Mouse (Mus musculus) cerebellum, postnatal 14 days (tissue): ENCODE data around the gene Slc16a2.

Experiments used
- DNase-seq, 2 experiments: peaks; one replicate each; pipeline ENCODE4 v3.0.0; 2021; ENCODE audit warnings: mixed read lengths in 2 of 2

Slc16a2 gene

DNA sequence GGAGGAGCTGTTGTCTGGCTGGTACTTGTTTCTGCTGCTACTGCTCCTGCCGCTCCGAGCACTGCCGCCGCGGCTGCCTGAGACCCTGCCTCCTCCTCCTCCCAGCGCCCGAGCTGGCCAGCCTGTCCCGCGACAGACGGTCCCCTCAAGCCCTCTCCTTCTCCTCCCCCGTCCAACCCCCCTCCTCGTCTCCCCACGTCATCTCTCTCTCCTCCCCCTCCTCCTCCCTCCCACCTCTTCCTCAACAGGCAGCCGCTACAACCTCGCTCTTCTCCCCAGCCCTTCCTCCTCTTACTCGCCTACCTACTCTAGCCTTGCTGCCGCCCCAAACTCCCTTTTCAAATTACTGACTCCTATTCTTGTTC, at the start of gene Slc16a2:
Gene Slc16a2, minus strand, starts transcription at position 152 of the 365 bp plus-strand sequence.
- peak; percentile 65 to 78 for DNase-seq

DNA sequence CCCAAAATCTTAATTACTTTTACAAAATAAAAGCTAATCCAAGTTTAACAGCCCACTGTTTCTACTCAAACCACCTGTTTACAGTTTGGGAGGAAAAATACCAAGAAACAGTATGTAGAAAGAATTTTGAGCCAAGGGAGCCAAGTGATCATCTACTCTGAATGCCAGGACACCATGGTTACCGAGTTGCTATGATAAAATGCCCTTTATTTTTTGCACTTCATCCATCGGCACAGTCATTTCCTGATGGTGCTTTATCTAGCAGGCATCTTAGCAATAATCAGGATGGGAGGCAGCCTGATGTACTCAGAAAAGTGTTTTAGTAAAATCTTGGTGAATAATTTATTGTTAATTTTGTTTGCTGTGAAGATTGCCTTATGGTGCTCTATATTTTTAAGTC, 41.7 kb upstream of the Slc16a2 start:
- DNase-seq = no peak

DNA sequence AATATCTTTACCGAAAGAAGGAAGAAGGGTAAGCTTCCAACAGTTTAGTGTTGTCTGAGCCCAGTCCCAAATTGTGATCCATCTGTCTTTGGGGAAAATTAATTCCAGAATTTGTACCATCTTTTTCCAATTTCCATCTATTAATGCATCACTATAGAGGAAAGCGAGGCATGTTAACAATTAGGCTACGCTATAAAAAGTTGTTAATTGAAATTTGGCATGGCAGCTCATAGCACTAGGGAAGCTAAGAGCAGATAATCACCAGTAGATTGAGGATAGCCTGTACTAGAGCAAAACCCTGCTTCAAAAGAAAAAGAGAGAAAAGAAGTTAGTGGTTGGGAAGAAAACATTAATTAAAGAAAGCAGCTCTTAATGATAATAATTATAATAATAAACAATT, 41.1 kb upstream of the Slc16a2 start:
- DNase-seq = no peak

DNA sequence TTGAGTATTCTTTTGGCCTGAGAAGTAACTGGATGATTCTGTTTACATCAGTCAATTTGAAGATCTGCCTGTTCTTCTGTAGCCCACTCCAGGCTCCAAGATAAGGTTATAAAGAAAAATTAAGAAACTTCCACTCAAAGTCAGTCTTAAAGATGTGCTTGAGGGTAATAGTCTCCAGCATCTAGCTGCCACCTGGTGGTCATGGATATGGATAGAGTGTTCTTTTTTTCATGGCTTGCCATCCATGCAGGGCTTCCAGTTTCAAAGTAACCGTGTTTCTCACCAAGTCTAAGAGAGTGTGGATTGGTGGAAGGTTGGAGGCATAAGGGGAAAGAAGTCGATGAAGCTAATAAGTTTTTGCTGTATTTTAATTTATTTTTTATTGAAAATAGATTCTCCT, 23.5 kb upstream of the Slc16a2 start:
- DNase-seq = peak; percentile 38 to 54

DNA sequence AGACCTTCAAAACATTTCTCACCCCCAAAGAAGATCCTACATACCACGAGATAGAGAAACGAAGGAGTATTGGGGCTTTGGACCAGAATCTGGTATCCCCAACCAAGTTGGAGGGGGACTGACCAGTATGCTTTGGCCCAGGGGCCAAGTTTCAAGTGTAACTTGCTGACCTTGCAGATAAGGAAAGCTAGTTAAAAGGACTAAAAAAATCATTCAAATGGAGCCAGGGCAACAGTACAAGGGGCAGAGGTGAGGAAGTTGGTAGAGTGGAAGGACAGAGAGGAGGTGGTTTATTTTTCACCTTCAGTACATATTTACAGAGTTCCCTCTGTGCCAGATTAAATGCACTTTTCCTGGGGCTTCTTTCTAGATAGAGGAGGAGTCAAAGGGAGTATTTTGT, 7.1 kb upstream of the Slc16a2 start:
- no peak for DNase-seq

DNA sequence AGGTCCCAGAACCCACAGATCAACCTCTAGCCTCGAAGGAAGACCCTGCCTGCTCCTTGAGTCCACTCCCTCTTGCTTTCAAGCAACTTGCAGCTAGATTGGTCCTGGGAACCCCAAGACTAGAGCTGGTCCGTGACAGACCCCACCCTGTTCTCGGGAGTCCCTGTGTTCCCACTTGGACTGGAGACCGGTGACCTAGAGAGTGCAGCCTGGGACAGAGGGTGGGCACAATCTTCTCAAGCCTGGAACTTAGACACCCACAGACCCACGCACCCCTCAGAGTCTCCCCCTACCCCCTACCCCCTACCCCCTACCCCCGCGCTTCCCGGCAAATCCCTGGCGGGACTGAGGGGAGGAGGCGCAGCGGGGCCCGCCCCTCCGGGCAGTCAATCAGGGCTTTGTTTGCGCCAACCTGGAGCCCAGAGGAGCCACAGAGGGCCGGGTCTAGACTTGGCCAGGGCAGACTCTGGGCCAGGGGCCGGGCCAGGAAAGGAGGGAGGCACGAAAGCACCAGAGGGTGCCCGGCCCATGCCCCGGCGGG, 558 bp upstream of the Slc16a2 start:
- peak; percentile 16 to 26 for DNase-seq

DNA sequence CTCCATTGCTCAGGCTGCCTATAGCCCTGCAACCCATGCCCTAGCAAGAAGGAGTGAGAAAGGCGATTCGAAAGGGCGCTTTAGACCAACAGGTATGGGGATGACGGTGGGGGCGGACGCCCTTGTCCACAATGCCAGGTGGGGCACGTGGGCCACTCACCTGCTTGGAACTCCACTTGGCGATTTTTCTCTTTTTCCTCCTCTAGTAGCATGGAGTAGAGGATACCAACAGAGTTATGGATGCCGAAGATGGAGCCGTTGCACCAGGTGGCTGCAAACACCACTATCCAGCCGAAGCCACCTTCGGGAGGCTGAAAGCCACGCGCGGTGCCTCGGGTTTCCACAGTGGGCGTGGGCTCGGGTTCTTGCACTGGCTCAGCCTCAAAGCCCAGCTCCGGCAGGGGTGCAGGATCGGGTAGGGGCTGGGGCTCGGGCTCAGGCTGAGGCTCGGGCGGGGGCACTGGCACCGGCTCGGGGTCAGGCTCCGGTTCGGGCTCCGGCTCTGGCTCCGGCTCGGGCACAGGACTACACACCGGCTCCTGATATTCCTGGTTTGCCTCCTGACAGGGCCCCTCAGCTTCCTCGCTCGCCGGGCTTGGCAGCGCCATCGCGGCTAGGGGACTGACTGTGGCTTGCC, 470 bp downstream of the Slc16a2 start:
- no peak for DNase-seq

DNA sequence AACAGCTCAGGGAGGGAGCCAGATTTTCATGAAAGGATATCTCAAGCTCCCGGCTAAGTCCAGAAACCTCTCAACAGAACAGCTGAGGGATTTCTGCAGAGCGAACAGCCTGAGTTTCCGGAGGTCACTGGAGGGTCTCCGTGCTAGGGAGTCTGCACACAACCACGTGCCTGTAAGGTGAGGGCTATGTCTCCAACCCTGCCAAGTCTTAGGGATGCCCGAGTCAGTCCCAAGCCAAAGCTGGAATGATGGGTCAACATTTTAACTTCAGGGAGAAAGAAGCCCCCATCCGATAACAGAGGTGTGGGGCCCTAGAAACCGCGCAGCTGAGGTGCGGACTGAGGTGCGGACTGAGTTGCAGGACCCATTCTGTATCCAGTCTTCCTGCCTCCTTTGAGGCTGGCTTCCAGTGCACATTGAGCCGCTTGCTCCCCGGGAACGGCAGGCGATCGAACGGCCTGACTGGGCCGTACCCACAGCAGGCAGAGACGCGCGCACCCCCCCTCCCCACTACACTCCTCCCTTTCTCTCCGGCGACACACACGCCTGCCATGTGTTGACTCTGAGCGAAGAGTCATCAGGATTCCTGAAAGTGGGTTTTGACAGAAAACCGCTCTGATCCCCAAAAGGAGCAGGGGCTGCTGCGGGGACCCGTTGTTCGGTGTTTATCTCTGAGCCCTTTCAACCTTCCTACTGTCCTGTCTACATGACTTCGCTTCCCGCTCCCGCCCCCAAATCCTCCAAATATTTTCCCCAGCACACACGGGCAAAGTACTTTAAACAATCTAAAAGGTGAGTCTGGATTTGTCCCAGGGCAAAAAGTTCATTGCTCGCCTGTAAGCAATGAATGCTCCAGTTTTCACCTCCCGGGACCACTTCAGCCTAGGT, 1.2 kb downstream of the Slc16a2 start:
- peak; percentile 11 to 18 for DNase-seq

DNA sequence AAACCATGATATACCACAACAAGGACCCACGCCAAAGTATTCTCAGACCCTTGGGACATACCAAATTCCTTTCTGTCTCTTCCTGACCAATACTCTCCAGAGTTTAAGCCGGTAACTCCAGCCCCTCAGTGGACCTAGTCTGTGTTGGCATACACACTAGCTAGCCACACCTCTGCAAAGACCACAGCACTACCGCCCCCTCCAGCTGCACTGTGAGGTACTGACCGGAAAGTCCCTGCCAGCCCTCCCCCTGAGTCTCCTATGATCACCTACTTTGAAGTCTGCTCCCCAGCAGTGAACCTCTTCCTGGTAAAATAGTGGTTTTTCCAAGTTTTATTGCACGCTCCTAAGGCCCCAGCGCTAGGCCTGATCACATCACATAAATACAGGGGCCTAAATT, 2.5 kb downstream of the Slc16a2 start:
- DNase-seq = peak in 1 of 2 experiments; percentile 7

DNA sequence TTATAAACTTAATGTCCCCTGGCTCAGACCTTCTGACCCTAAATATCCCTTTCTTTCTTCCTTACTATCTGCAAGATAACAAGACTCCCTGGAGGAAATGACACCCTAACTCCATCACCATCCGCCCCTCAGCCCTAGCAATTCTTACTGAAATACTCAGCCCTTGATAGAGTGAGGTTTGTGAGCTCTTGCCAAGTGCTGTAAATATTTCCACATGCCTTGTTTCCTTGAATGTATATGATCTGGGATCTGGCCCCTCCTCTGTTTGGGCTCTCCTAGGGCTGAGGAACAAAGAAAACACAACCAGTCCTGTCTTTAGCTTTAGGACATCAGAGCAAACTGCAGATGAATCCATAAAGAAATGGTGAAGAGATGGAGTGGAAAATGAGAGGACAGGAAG, 9.1 kb downstream of the Slc16a2 start:
- no peak for DNase-seq

DNA sequence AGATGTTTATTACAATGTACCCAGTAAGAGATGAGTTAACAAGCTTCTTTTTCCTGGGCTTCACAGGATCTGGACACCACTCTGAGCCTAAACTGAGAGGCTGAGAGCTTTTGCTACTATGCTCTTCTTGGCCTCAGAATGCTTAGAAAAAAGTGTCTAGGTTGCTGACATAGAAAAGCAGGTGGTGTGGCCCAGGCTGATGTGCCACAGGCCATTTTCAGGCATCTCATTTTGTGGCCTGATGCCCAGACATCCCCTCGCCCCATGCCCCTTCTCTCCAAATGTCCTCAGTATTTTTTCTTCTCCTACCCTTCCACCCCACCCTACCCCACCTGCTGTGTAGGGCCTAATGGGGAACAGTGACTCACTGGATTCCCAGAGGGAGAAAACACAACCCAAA, 11.3 kb downstream of the Slc16a2 start:
- DNase-seq = no peak

DNA sequence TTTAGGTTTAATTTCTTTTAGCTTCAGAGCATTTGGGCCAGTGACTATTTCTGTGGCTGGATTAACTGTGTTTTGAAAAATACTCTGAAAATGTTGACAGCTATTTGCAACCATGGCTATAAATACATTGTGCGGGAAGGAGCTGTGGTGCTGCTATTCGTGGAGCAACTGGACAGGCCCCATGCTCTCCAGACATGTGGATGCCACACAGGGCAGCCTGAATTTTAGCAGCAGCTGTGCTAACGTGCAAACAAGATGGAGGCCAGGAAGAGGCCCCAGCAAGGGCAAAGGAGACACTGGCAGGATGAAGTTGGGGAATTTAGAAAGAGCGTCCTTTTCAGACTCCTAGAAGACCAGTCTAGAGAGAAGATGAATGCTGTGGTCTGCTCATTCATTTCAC, 15.4 kb downstream of the Slc16a2 start:
- DNase-seq = no peak

DNA sequence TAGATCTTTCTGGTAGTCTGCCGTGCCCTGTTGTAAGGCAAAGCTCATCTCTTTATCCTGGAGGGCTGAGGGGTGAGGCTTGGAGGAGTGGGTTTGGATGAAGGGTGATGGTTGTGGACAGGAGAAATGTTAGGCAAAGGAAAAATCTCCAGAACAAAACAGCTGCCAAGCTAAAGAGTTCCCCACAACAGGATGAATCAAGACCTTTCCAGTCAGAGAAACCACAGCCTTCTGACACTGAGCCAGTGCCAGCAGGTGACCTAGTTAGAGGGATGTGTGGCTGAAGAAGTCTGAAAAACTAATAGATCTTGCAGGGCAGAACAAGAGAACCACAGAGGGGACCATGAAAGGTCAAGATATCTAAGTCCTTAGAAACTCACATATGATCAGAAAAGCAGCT, 24.8 kb downstream of the Slc16a2 start:
- DNase-seq = no peak

DNA sequence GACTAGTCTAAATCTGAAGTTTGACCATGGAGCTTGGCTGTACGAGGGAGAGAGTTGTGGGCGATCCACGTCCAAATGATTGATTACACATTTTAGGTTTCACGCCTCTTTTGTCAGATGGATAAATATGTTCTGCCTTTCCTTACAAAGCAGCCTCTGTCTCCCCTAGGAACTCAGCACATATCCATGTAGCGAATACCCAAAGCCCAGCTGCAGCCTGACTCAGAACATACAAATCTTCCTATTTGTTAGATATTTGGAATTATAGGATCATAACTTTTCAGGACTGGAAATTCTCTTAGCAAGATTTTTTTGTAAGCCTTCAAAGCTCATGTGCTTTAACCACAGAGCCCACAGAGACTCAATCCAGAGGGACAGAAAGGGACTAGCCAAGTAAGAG, 26.3 kb downstream of the Slc16a2 start:
- DNase-seq = no peak

DNA sequence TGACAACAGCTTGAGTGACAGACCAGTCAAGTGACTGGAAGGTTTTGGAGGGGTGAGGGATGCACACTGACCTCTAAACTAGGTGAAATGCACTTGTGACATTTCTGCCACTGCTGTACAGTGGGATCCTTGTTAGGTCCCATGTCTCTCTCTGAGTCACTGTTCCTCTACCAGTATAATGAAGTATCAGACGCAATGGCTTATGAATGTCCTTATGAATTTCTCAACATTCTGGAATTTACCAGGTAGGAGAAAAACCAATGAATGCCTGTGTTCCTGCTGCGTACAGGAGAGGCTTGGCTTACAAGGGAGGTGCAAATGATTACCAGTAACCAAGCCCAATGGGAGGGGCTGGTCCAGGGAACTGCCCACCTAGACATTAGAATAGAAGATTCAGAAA, 30.5 kb downstream of the Slc16a2 start:
- no peak for DNase-seq

DNA sequence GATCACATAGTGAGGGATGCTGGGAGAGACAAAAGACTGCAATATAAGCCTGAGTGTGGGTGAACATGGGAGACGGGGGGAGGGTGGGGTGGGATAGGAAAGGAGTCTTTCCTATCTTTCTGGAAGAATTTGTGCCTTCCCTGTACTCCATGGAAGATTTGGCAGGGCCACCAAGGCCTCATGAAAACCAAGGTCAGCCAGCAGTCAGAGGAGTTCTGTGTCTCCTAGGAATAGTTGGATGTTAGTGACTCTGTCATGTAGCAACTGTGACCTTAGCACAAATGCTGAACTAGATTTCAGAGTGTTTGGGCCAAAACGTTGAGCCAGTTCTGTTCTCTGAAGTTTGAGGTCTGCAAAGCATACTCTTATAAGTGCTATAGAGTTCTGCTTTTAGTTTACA, 36.1 kb downstream of the Slc16a2 start:
- no peak for DNase-seq

DNA sequence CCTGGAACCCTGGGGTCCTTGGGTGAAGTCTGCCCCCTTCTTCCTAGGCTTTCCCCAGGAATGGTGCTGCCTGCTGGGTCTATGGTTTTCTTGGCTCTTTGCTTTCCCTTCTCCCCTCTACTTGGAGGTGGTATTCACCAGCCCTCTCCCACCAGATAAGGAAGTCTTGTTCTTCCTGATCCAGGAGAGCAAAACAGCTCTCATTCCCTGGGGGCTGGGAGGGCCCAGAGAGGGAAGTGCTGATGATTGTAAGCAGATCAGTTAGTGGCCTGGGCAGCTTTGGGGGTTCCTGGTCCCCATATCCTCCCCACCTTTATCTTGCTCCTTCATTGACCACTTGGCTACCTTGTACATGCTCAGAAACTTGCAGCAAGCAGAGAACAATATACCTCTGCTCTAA, 45.4 kb downstream of the Slc16a2 start:
- no peak for DNase-seq

DNA sequence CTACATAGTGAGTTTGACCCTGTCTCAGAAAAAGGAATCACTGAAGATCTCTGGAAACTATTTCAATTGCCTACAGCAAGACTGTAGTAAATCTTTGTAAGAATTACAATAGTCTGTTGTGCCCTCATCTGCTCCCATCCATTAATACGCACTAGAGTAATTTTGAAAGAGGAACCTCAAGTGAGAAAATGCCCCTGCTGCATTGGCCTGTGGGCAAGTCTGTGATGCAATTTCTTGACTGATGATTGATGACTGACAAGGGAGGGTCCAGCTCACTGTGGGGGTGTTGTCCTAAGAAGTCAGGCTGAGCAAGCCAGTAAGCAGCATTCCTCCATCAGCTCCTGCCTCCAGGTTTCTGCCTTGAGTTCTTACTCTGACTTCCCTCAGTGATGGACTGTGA, 75.6 kb downstream of the Slc16a2 start:
- no peak for DNase-seq

DNA sequence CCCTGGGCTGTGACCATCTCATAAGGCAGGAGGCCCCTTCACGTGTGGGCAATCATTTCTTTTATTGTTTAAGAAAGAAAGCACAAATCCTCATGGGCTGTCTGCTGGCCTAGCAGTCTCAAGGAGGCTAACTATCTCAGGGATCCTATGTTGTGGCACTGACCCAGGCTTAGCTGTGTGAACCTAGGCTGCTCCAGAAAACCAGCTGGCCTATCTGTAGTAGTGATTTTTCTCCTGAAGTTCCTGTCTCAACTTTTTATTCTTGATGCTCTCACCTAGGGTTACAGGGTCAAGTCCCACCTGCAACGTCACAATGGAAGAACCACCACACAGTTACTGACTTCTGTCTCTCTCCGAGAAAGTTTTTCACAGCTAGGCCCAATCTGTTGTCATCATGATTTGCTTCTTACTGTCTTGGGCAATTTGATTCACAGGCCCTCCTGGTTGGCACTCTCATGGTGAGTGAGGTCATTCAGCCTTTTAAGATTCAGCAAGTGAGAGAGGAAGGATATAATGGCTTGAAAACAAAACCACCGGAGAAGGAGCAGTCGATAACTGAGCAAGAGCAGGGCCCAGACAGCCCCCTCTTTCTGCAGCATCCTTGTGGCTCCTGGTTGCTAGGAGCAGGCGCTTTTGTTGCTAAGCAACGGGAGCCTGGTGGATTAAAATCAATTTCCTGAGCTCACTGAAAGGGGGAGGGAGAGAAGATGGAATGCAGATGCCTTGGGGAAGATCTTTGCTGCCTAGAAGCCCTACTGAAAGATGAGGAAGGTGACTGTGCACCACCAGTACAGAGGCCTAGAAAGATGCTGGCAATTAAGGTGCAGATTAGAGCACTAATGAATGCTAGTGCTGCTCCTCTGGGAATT, 77.4 kb downstream of the Slc16a2 start:
- peak; percentile 32 to 39 for DNase-seq

DNA sequence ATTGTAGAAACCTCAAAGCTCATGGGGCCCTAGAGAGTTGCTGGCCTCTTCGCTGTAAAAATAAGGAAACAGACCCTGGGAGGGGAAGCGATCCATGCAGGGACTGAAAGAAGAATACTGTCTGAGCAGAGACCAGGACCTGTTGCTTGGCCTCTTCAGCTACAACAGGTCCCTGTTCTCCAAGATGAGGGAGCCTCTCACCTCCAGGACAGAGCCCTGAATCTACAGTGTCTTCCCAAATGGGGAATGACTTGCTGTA, 79.8 kb downstream of the Slc16a2 start:
- DNase-seq = no peak

DNA sequence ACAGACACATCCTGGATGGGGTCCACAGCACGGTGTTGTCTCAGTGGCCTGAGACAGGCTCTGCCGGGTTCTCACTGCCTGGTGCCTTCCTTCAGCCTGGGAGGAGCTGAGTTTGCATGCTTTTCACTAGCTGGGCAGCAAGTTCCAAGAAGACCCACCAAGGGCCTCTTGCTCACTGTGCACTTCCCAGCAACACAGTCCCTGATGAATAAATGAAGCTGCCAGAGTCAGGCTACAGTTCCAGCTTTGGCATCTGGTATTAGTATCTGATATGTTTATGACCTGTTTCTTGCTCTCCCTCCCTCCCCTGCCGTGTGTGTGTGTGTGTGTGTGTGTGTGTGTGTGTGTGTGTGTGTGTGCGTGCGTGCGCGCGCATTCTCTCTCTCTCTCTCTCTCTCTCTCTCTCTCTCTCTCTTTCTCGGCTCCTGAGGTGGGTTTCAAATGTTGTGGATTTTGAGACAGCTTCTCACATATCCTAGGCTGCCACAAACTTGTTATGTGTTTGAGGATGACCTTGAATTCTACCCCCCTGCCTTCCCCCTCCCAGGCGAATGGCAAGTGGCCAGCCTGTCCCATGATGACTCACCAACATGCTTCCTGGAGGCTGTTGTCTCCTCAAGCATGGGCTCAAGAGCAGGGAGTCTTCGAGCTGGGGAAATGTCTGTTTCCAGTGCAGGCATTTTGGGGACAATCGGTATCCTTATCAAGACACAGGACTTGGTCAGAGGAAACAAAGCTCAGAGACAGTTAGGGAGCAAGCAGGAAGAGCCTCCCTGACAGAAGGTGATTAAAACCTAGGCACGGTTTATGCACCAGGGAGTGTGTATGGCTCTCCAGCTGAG, 80.3 kb downstream of the Slc16a2 start:
- no peak for DNase-seq

DNA sequence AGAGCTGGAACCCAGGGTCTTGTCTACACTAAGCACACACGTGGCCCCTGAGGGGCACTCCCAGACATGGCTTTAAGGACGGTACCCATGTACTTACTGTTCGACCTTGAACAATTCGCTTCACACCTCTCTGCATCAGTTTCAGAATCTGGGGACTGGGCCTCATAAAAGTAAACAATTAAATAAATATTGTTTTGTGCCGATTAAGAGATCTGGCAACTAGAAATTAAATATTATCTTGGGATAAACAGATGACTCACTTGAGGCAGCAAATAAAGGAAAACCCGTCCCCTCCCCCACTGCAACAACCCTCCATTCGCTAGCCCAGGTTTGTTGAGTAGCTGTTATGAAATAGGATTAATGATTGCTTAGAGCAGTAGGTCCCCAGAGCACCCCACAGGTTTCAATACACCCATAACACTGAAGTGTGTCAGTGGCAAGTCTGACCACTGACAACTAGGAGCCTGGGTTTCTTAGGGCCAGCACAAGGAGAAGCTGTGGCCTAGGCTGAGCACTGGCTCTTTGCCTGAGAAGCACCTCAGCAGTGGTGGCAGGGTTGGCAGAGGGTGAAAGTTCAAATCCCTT, 87.7 kb downstream of the Slc16a2 start:
- no peak for DNase-seq
